Mouse (Mus musculus) liver, adult 2 months (tissue): ENCODE measurements around the gene Hnrnpc. TPM values are rescaled to one million over a fixed set of nuclear protein-coding genes. Genes with fewer than 3 reads are reported as not detected.

ENCODE experiments used
- DNase-seq: peaks from one replicate; pipeline ENCODE4 v3.0.0-alpha.2; 2011; ENCODE audit warnings: low read depth, low spot score; ENCODE audit errors: extremely low read depth
- H3K27ac ChIP-seq: fragments of 200-500 bp; replicated peaks from 2 replicates; pipeline ENCODE4 v1.5.1; 2012; ENCODE audit warnings: low read depth, mild to moderate bottlenecking, control low read depth, inconsistent platforms, low read length; ENCODE audit not compliant: insufficient read depth
- H3K27me3 ChIP-seq: fragments of 200-500 bp; 2 replicates; pipeline ENCODE4 v1.6.1; 2012; ENCODE audit warnings: mild to moderate bottlenecking, moderate library complexity, low read length, inconsistent platforms; ENCODE audit not compliant: control insufficient read depth, insufficient read depth
- H3K36me3 ChIP-seq: fragments of 200-500 bp; 2 replicates; pipeline ENCODE4 v1.6.1; 2012; ENCODE audit warnings: low read length, inconsistent platforms; ENCODE audit not compliant: control insufficient read depth, insufficient read depth
- H3K4me1 ChIP-seq: fragments of 200-500 bp; 2 replicates; pipeline ENCODE4 v1.6.1; 2011; ENCODE audit warnings: low read length; ENCODE audit not compliant: control insufficient read depth, insufficient read depth
- H3K4me3 ChIP-seq: fragments of 200-500 bp; 2 replicates; pipeline ENCODE4 v1.5.1; 2011; ENCODE audit warnings: low read depth, mild to moderate bottlenecking, control low read depth, low read length, moderate library complexity; ENCODE audit not compliant: insufficient read depth
- H3K79me2 ChIP-seq: fragments of 200-500 bp; 2 replicates; pipeline ENCODE4 v1.6.1; 2012; ENCODE audit warnings: inconsistent platforms, mild to moderate bottlenecking, low read length, moderate library complexity; ENCODE audit not compliant: control insufficient read depth, insufficient read depth
- H3K9ac ChIP-seq: fragments of 200-500 bp; 2 replicates; pipeline ENCODE4 v1.6.1; 2012; ENCODE audit warnings: low read depth, mild to moderate bottlenecking, control low read depth, inconsistent platforms, low read length
- CTCF ChIP-seq: fragments of 200-500 bp; IDR thresholded peaks from 2 replicates; pipeline ENCODE4 v1.5.1; 2011; ENCODE audit warnings: low read depth, low read length, control low read depth
- POLR2A ChIP-seq: fragments of 200-500 bp; IDR thresholded peaks from 2 replicates; pipeline ENCODE4 v1.6.1; 2011; ENCODE audit warnings: low read length, control low read depth; ENCODE audit not compliant: insufficient read depth; ENCODE audit errors: extremely low read depth
- WGBS: fragments of 180-500 bp; shearing (Covaris S2); methylation state at CpG from one replicate; pipeline ENCODE4 v1.1.7; 2018; 5-methylcytosine and 5-hydroxymethylcytosine counted together
- polyA plus RNA-seq: library from polyadenylated mRNA; depleted of rRNA; stranded (reverse); fragments of >200 nt; gene quantifications from 2 replicates; pipeline ENCODE4 v1.2.3, GENCODE M21; 2012; rRNA removed
- total RNA-seq: library from RNA; depleted of rRNA; stranded (reverse); fragments of >200 nt; gene quantifications from 2 replicates; pipeline ENCODE4 v1.2.3, GENCODE M21; 2014; rRNA removed

Gene Hnrnpc
- total and polyA plus RNA-seq, 2 experiments: 55.8 to 77.5 TPM

GRCm38 (mm10) chr14:52026342-52026741, 77.5 kb downstream of the Hnrnpc start:
- Histone ChIP-seq H3K27ac (no peak overlapping the region), H3K4me1 (peaks cover 6% of the 10 kb centered on the region; the same call in 1 of the 2 replicates), H3K27me3 (no peaks in the 10 kb centered on the region), H3K4me3 (no peak overlapping the region), H3K79me2 (no peaks in the 10 kb centered on the region), H3K36me3 (no peaks in the 10 kb centered on the region), H3K9ac (no peak overlapping the region)
- WGBS: 85% methylated on average over 4 of the region's 4 CpGs
- TF ChIP-seq POLR2A: no peak
- no peak for TF ChIP-seq CTCF
- no peak for DNase-seq

- no peaks in the 10 kb centered on the region for H3K36me3 ChIP-seq
- H3K4me1 ChIP-seq: peaks cover 9% of the 10 kb centered on the region; the same call in 1 of the 2 replicates
- no peak overlapping the region for H3K4me3 ChIP-seq
- TF ChIP-seq CTCF (no peak), POLR2A (no peak)
- H3K79me2 ChIP-seq: peaks cover 2% of the 10 kb centered on the region; the same call in 1 of the 2 replicates
- no peaks in the 10 kb centered on the region for H3K27me3 ChIP-seq
- no peak for DNase-seq
- no peak overlapping the region for H3K27ac ChIP-seq
- 85% methylated on average over 2 of the region's 2 CpGs for WGBS
- no peak overlapping the region for H3K9ac ChIP-seq
Measured at GRCm38 (mm10) chr14:52024133-52024532, 79.7 kb downstream of the Hnrnpc start.

Other genes with a start within 250 kb of the Hnrnpc start
- gene Mettl17, start 219.2 kb downstream of the Hnrnpc start, total RNA-seq: 14.0 and 23.2 TPM in 2 replicates
- gene Mettl17, start 219.2 kb downstream of the Hnrnpc start, polyA plus RNA-seq: 18.2 and 21.0 TPM in 2 replicates
- 0.65 and 1.4 TPM in 2 replicates for gene Slc39a2, start 211.1 kb downstream of the Hnrnpc start, total RNA-seq
- 1.1 and 1.8 TPM in 2 replicates for gene Slc39a2, start 211.1 kb downstream of the Hnrnpc start, polyA plus RNA-seq
- 1,230 and 1,535 TPM in 2 replicates for gene Ndrg2, start 189.9 kb downstream of the Hnrnpc start, total RNA-seq
- gene Ndrg2, start 189.9 kb downstream of the Hnrnpc start, polyA plus RNA-seq: 1,907 and 2,831 TPM in 2 replicates
- not detected in 2 replicates for gene Tppp2, start 185.6 kb downstream of the Hnrnpc start, total RNA-seq
- not detected in 2 replicates for gene Tppp2, start 185.6 kb downstream of the Hnrnpc start, polyA plus RNA-seq
- gene Rnase13, start 181.3 kb downstream of the Hnrnpc start, total RNA-seq: not detected in 2 replicates
- gene Rnase13, start 181.3 kb downstream of the Hnrnpc start, polyA plus RNA-seq: 0.22 and 0.24 TPM in 2 replicates
- 6.1 and 9.5 TPM in 2 replicates for gene Arhgef40, start 119.3 kb downstream of the Hnrnpc start, total RNA-seq
- gene Arhgef40, start 119.3 kb downstream of the Hnrnpc start, polyA plus RNA-seq: 12.5 and 16.1 TPM in 2 replicates
- not detected in 2 replicates for gene Tmem253, start 88.4 kb downstream of the Hnrnpc start, total RNA-seq
- 0.11 TPM in 1 of 2 replicates, not detected in the other for gene Tmem253, start 88.4 kb downstream of the Hnrnpc start, polyA plus RNA-seq
- 8.9 and 12.6 TPM in 2 replicates for gene Zfp219, start 83.3 kb downstream of the Hnrnpc start, total RNA-seq
- 27.8 and 31.4 TPM in 2 replicates for gene Zfp219, start 83.3 kb downstream of the Hnrnpc start, polyA plus RNA-seq
- not detected in 2 replicates for gene Olfr221, start 61.6 kb downstream of the Hnrnpc start, total RNA-seq
- gene Olfr221, start 61.6 kb downstream of the Hnrnpc start, polyA plus RNA-seq: not detected in 2 replicates
- gene Rpgrip1, start 6.7 kb upstream of the Hnrnpc start, total RNA-seq: 0.55 and 1.2 TPM in 2 replicates
- 0.35 and 0.50 TPM in 2 replicates for gene Rpgrip1, start 6.7 kb upstream of the Hnrnpc start, polyA plus RNA-seq
- 13.6 and 16.0 TPM in 2 replicates for gene Supt16, start 93.4 kb upstream of the Hnrnpc start, total RNA-seq
- 3.9 and 5.3 TPM in 2 replicates for gene Supt16, start 93.4 kb upstream of the Hnrnpc start, polyA plus RNA-seq
- 20.4 and 22.7 TPM in 2 replicates for gene Chd8, start 153.8 kb upstream of the Hnrnpc start, total RNA-seq
- 9.6 and 13.7 TPM in 2 replicates for gene Chd8, start 153.8 kb upstream of the Hnrnpc start, polyA plus RNA-seq
- gene Tox4, start 175.1 kb upstream of the Hnrnpc start, total RNA-seq: 13.0 and 14.6 TPM in 2 replicates
- gene Tox4, start 175.1 kb upstream of the Hnrnpc start, polyA plus RNA-seq: 20.1 and 21.1 TPM in 2 replicates
- 1.3 and 1.7 TPM in 2 replicates for gene Rab2b, start 175.5 kb upstream of the Hnrnpc start, total RNA-seq
- gene Rab2b, start 175.5 kb upstream of the Hnrnpc start, polyA plus RNA-seq: 1.7 and 2.3 TPM in 2 replicates
- gene Mettl3, start 201.1 kb upstream of the Hnrnpc start, total RNA-seq: 11.4 and 12.7 TPM in 2 replicates
- 7.2 and 8.6 TPM in 2 replicates for gene Mettl3, start 201.1 kb upstream of the Hnrnpc start, polyA plus RNA-seq
- 0.74 and 0.94 TPM in 2 replicates for gene Sall2, start 224.7 kb upstream of the Hnrnpc start, total RNA-seq
- gene Sall2, start 224.7 kb upstream of the Hnrnpc start, polyA plus RNA-seq: 0.80 and 1.4 TPM in 2 replicates